Mouse (Mus musculus): ENCODE results near the gene Myo18a. TPM values are rescaled to one million over a fixed set of nuclear protein-coding genes. Genes with fewer than 3 reads are reported as not detected.

Gene Myo18a
- polyA plus RNA-seq, 1 experiment, result 17.4 TPM

GRCm38 (mm10) chr11:77829043-77829841 lies 66.2 kb downstream of the Myo18a start:
- Histone ChIP-seq H3K4me3 (ENCODE audit: insufficient read depth, low read depth, low read length) (no peak overlapping the region), H3K27ac (replicated peaks; ENCODE audit: low read depth, low read length) (no peak overlapping the region), H3K4me1 (ENCODE audit: control insufficient read depth, insufficient read depth, insufficient read length, low read length) (no peaks in the 10 kb centered on the region)

DNA sequence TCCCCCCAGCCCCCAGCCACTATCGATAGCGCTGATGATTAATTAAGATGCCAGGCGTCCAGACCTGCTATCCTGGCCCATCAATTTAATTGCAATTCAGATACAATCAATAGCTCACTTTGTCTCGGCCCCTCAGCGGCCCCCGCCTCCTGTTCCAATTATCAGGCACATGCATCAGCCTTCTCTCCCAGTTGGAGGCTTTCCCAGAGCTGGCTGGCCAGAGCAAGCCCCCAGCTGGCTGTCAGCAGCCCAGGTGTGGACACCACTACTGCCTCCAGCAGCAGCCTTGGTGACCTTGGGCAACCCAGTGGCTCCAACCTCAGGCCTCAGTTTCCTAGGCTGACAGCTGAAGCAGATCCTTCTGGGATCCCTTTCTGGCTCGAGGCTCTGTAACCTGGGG lies 67.8 kb downstream of the Myo18a start:
- Histone ChIP-seq H3K4me1 (ENCODE audit: control insufficient read depth, insufficient read depth, insufficient read length, low read length) (no peaks in the 10 kb centered on the region), H3K4me3 (ENCODE audit: insufficient read depth, low read depth, low read length) (no peak overlapping the region), H3K27ac (replicated peaks; ENCODE audit: low read depth, low read length) (no peak overlapping the region)

GRCm38 (mm10) chr11:77832541-77832940 lies 69.5 kb downstream of the Myo18a start:
- H3K4me1 ChIP-seq (ENCODE audit: control insufficient read depth, insufficient read depth, insufficient read length, low read length), result no peaks in the 10 kb centered on the region
- no peak overlapping the region for H3K4me3 ChIP-seq (ENCODE audit: insufficient read depth, low read depth, low read length)
- no peak overlapping the region for H3K27ac ChIP-seq (replicated peaks; ENCODE audit: low read depth, low read length)

DNA sequence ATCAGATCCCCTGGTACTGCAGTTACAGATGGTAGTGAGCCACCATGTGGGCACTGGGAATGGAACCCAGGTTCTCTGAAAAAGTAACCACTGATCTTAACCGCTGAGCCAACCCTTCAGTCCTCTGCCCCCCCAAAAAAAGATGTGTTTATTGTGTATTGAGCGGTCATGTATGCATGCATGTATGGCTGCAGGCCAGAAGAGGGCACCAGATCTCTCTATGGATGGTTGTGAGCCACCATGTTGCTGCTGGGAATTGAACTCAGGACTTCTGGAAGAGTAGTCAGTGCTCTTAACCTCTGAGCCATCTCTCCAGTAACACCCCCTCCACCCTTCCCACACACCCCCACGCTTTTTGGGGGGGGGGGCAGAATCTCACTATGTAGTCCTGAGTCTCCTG lies 72.1 kb downstream of the Myo18a start:
- H3K4me3 ChIP-seq (ENCODE audit: insufficient read depth, low read depth, low read length), result no peak overlapping the region
- H3K27ac ChIP-seq (replicated peaks; ENCODE audit: low read depth, low read length), result no peak overlapping the region

DNA sequence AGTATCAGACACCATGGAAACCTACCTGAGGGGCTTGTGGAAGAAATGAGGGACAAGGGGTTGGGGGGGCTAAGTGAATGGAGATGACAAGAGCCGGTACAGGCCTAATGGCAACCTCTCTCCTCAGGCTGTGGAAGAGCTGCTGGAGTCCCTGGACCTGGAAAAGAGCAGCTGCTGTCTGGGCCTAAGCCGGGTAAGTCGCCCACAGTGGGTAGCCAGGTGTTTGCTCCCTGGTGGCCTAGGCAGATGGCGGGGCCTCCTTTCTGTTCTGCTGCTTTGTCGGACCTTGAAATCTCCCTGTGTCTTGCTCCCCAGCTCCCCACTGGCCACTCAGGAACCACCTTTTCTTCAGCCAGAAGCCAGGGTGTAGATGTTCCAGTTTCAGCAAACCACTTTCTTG lies 73.2 kb downstream of the Myo18a start:
- Histone ChIP-seq H3K4me3 (ENCODE audit: insufficient read depth, low read depth, low read length) (no peak overlapping the region), H3K27ac (replicated peaks; ENCODE audit: low read depth, low read length) (no peak overlapping the region), H3K4me1 (ENCODE audit: control insufficient read depth, insufficient read depth, insufficient read length, low read length) (no peaks in the 10 kb centered on the region)

More for the DNA sequence above, 72.1 kb downstream of the Myo18a start:
- H3K4me1 ChIP-seq (ENCODE audit: control insufficient read depth, insufficient read depth, insufficient read length, low read length), result no peaks in the 10 kb centered on the region

GRCm38 (mm10) chr11:77836751-77837150 lies 73.7 kb downstream of the Myo18a start:
- Histone ChIP-seq H3K4me1 (ENCODE audit: control insufficient read depth, insufficient read depth, insufficient read length, low read length) (no peaks in the 10 kb centered on the region), H3K27ac (replicated peaks; ENCODE audit: low read depth, low read length) (no peak overlapping the region), H3K4me3 (ENCODE audit: insufficient read depth, low read depth, low read length) (no peak overlapping the region)

- Histone ChIP-seq H3K27ac (replicated peaks; ENCODE audit: low read depth, low read length) (no peak overlapping the region), H3K4me3 (ENCODE audit: insufficient read depth, low read depth, low read length) (no peak overlapping the region), H3K4me1 (ENCODE audit: control insufficient read depth, insufficient read depth, insufficient read length, low read length) (no peaks in the 10 kb centered on the region)
Observed at GRCm38 (mm10) chr11:77837856-77838255, 74.8 kb downstream of the Myo18a start.

DNA sequence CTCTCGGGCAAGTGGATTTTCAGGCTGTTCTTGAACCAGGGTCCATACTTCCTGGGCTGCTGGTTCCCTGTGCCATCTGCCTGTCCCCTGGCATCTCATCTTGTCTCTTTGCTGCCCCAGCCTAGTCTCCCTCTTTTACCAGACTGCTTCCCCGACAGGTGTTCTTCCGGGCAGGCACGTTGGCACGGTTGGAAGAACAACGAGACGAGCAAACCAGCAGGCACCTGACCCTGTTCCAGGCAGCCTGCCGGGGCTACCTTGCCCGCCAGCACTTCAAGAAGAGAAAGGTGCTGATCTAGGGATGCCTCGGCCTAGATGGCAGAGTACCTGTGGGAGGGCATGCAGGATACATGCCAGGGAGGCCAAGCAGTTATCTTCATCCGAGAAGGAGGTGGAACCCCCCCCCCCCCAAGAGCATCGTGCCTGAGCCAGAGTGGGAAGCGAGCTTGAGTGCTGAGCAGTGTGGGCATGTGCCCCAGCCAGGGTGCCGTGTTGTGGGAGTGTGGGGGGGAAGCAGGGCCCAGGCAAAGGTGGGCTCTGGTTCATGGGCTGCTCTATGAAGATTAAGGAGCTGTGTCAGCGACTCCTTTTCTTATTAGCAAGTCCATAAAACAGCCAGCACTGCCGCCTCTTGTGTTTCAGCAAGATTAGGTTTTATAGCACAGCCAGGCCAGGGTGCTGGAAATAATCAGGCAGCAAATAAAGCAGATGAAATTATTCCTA lies 77.6 kb downstream of the Myo18a start:
- Histone ChIP-seq H3K4me1 (ENCODE audit: control insufficient read depth, insufficient read depth, insufficient read length, low read length) (no peaks in the 10 kb centered on the region), H3K27ac (replicated peaks; ENCODE audit: low read depth, low read length) (no peak overlapping the region), H3K4me3 (ENCODE audit: insufficient read depth, low read depth, low read length) (no peak overlapping the region)

DNA sequence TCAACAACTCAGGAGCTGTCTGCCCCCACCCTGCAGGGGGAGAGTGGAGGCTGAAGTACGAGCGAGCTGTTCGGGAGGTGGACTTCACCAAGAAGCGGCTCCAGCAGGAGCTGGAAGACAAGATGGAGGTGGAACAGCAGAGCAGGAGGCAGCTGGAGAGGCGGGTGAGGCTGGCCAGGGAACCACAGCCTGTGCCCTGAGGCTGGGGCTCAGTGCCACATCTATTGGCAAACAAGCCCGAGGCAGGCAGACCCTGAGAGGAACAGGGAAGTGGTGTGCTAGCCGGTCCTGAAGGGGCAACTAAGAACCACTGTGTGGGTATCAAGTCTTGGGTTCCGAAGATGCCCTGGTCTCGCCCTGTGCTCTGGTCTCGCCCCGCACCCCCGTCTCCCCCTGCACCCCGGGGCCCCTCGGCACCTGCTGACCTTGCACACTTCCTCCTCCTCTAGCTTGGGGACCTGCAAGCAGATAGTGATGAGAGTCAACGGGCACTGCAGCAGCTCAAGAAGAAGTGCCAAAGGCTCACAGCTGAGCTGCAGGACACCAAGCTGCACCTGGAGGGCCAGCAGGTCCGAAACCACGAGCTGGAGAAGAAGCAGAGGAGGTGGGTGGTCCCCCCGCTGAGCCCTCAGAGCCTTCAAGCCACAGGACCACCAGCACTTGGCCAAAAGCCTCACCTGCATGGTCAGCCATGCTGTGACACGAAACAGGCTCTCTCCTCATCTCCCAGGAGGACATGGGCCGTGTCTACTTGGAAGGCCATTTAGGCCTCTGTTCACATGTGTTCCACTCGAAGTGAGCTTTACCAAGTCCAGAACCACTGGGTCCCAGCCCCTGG lies 80.2 kb downstream of the Myo18a start:
- Histone ChIP-seq H3K4me3 (ENCODE audit: insufficient read depth, low read depth, low read length) (no peak overlapping the region), H3K27ac (replicated peaks; ENCODE audit: low read depth, low read length) (no peak overlapping the region), H3K4me1 (ENCODE audit: control insufficient read depth, insufficient read depth, insufficient read length, low read length) (no peaks in the 10 kb centered on the region)

DNA sequence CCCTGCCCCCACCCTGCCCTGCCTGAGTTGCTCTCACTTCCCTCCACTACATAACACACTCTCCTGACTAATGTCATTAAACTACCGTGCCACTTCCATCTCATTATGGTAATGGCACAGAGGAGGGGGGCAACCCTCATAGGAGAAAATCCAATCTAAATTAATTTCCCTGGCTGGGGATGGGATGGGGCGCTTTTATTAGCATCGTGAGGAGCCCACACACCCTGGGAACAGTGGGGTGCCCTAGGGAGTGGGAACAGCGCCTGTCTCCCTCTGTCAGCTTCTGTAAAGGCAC lies 80.8 kb downstream of the Myo18a start:
- Histone ChIP-seq H3K4me1 (ENCODE audit: control insufficient read depth, insufficient read depth, insufficient read length, low read length) (no peaks in the 10 kb centered on the region), H3K27ac (replicated peaks; ENCODE audit: low read depth, low read length) (no peak overlapping the region), H3K4me3 (ENCODE audit: insufficient read depth, low read depth, low read length) (no peak overlapping the region)

DNA sequence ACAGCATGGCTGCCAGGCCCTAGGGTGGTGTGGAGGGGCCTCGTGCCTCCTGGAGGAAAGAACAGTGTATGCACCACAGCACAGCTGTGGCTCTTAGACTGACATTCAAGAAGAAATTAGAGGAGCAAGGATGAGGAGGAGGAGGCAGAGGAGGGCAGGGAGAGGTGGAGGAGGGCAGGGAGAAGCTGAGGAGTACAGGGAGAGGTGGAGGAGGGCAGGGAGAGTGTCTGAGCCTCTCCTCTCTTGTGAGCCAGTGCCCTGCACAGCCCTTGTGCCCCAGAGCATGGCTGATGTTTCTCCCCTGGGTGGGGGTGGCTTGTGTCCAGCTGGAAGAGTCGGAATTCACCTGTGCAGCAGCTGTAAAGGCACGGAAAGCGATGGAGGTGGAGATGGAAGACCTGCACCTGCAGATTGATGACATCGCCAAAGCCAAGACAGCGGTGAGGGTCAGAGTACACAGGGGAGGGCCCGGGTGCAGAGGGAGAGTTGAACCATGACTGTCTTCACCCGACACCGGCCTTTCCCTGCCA lies 84.6 kb downstream of the Myo18a start:
- H3K4me1 ChIP-seq (ENCODE audit: control insufficient read depth, insufficient read depth, insufficient read length, low read length), result no peaks in the 10 kb centered on the region
- H3K4me3 ChIP-seq (ENCODE audit: insufficient read depth, low read depth, low read length), result no peak overlapping the region
- H3K27ac ChIP-seq (replicated peaks; ENCODE audit: low read depth, low read length), result no peak overlapping the region

- H3K4me3 ChIP-seq (ENCODE audit: insufficient read depth, low read depth, low read length), result no peak overlapping the region
- no peak overlapping the region for H3K27ac ChIP-seq (replicated peaks; ENCODE audit: low read depth, low read length)
- H3K4me1 ChIP-seq (ENCODE audit: control insufficient read depth, insufficient read depth, insufficient read length, low read length), result no peaks in the 10 kb centered on the region
Observed at GRCm38 (mm10) chr11:77848131-77848530, 85.1 kb downstream of the Myo18a start.

GRCm38 (mm10) chr11:77849151-77849550 lies 86.1 kb downstream of the Myo18a start:
- Histone ChIP-seq H3K27ac (replicated peaks; ENCODE audit: low read depth, low read length) (no peak overlapping the region), H3K4me1 (ENCODE audit: control insufficient read depth, insufficient read depth, insufficient read length, low read length) (no peaks in the 10 kb centered on the region), H3K4me3 (ENCODE audit: insufficient read depth, low read depth, low read length) (no peak overlapping the region)

DNA sequence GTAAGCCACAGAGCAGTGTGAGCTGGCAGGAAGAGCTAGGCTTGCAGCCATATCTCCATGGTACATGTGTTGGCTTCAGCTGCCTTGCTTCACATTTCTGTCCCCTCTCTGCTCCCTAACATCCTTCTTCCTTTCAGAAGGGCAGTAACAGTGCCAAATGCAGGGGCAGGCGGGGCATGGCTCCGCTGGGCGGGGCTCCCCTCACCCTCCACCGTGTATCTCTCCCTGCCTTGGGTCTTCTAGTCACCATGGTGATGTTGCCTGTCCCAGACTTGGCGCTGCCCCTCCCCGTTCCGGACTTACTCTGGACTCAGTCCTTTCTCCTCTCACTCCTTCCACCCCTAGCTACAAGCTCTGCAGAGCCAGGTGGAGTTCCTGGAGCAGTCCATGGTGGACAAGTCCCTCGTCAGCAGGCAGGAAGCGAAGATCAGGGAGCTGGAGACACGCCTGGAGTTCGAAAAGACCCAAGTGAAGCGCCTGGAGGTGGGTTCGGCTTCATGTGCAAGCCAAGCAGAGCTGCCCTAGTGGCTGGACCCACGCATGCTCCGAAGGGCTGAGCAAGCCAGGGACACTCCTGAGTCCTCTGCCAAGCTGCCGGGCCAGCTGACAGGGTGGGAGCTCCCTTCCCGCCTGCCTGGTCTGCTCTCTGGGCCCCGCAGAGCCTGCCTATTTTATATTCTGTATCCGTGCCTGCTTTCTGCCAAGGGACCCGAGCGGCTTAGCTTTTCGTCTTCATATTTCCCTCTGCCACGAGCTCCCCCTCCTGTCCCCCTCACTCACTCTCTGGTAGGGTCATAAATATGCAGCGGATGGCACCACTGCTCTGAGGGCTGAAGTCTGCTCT lies 87.6 kb downstream of the Myo18a start:
- no peak overlapping the region for H3K27ac ChIP-seq (replicated peaks; ENCODE audit: low read depth, low read length)
- H3K4me1 ChIP-seq (ENCODE audit: control insufficient read depth, insufficient read depth, insufficient read length, low read length), result no peaks in the 10 kb centered on the region
- H3K4me3 ChIP-seq (ENCODE audit: insufficient read depth, low read depth, low read length), result no peak overlapping the region
